Mouse (Mus musculus): ENCODE measurements around the gene Echdc1.

GRCm38 (mm10) chr10:29361464-29362196 is 48.7 kb downstream of the Echdc1 start:
- TF ChIP-seq POLR2A (IDR thresholded peaks at IDR 0.05; ENCODE audit: borderline replicate concordance, extremely low read depth, insufficient read depth, insufficient read length, poor library complexity, severe bottlenecking) (peak; percentile 98), CTCF (IDR thresholded peaks at IDR 0.05; ENCODE audit: borderline replicate concordance, extremely low read depth, insufficient read depth, insufficient read length) (no peak)

Measured in brain, embryonic 14.5 days (tissue).